Comparison of ENCODE assay signal across 9 mouse cellular contexts in genomic region chr19:45283302-45283701, GRCm38 (mm10). TPM values are rescaled to one million over a fixed set of nuclear protein-coding genes. Genes with fewer than 3 reads are reported as not detected.
DNase-seq lines count a peak whose midpoint lies in the region; ATAC-seq and TF ChIP-seq lines count a peak whose summit lies in the region.
"Had no signal": no experiment of that assay in that cellular context is flagged by ENCODE, and none has a peak within 500 bp of the region (broad histone marks: within the 10 kb centered on the region; RNA-seq: fewer than 3 reads in every experiment).

No protein-coding gene starts in this region.

- ATAC-seq in hindbrain, embryonic 16.5 days, result no peak
- no peak for ATAC-seq in liver, postnatal 0 days

- no peak overlapping the region for H3K4me3 ChIP-seq in CH12.LX (replicated peaks in 1 of 3; ENCODE audit: low read depth in 2 of 3, low read length in 2 of 3, poor library complexity in 1 of 3)
- H3K4me3 ChIP-seq in hindbrain, embryonic 16.5 days (ENCODE audit: low read length), result no peak overlapping the region
- H3K4me3 ChIP-seq in liver, postnatal 0 days (ENCODE audit: low read depth, low read length), result no peak overlapping the region

- H3K9me3 ChIP-seq in CH12.LX (replicated peaks; ENCODE audit: low read length), result no peaks in the 10 kb centered on the region
- H3K9me3 ChIP-seq in hindbrain, embryonic 16.5 days (ENCODE audit: control insufficient read depth, low read length), result no peaks in the 10 kb centered on the region
- no peaks in the 10 kb centered on the region for H3K9me3 ChIP-seq in liver, postnatal 0 days (ENCODE audit: low read length)

- in situ Hi-C loops in CH12.LX (cut with MboI; ENCODE audit: low pct_ligation_motif_present, low pct_unique_long_range_greater_than_20kb, low sequenced_read_pairs), result no loop called here

- TF ChIP-seq EP300 in CH12.LX (IDR thresholded peaks at IDR 0.05; ENCODE audit: low read length), result no peak
- TF ChIP-seq EP300 in liver, postnatal 0 days (IDR thresholded peaks at IDR 0.05; ENCODE audit: low read depth), result no peak

- H3K4me1 ChIP-seq in CH12.LX (ENCODE audit: control insufficient read depth in 1 of 2, insufficient read depth in 2 of 2), result no peaks in the 10 kb centered on the region; a peak in 1 of 4 replicates
- H3K4me1 ChIP-seq in hindbrain, embryonic 16.5 days (ENCODE audit: control insufficient read depth, insufficient read depth, low read depth, low read length), result no peaks in the 10 kb centered on the region
- no peaks in the 10 kb centered on the region for H3K4me1 ChIP-seq in liver, postnatal 0 days (ENCODE audit: insufficient read depth)

- no peak overlapping the region for H3K27ac ChIP-seq in CH12.LX (ENCODE audit: insufficient read depth, low read depth)
- H3K27ac ChIP-seq in hindbrain, embryonic 16.5 days (ENCODE audit: low read depth, low read length), result no peak overlapping the region
- H3K27ac ChIP-seq in liver, postnatal 0 days (ENCODE audit: low read depth), result no peak overlapping the region

- no peak for TF ChIP-seq POLR2A in CH12.LX (IDR thresholded peaks at IDR 0.05; ENCODE audit: low read depth, low read length)

- H3K36me3 ChIP-seq in CH12.LX (replicated peaks in 1 of 2; ENCODE audit: control insufficient read depth in 1 of 2, insufficient read depth in 1 of 2, low read length in 1 of 2), result no peaks in the 10 kb centered on the region
- H3K36me3 ChIP-seq in hindbrain, embryonic 16.5 days (ENCODE audit: control insufficient read depth, insufficient read depth, low read length), result no peaks in the 10 kb centered on the region
- H3K36me3 ChIP-seq in liver, postnatal 0 days (replicated peaks; ENCODE audit: insufficient read depth, low read length), result no peaks in the 10 kb centered on the region

- no peak overlapping the region for H3K9ac ChIP-seq in CH12.LX (ENCODE audit: insufficient read depth, low read depth)
- H3K9ac ChIP-seq in hindbrain, embryonic 16.5 days (ENCODE audit: low read depth, low read length), result no peak overlapping the region
- no peak overlapping the region for H3K9ac ChIP-seq in liver, postnatal 0 days (replicated peaks)

- H3K79me2 ChIP-seq in CH12.LX (replicated peaks; ENCODE audit: control insufficient read depth, extremely low read depth, insufficient read depth, poor library complexity, severe bottlenecking), result no peaks in the 10 kb centered on the region

- peaks cover 2% of the 10 kb centered on the region for H3K27me3 ChIP-seq in CH12.LX (replicated peaks)
- H3K27me3 ChIP-seq in hindbrain, embryonic 16.5 days (replicated peaks; ENCODE audit: control insufficient read depth, insufficient read depth, low read length), result no peaks in the 10 kb centered on the region; the same call in 1 of the 2 replicates
- peaks cover 8% of the 10 kb centered on the region; the same call in 1 of the 2 replicates for H3K27me3 ChIP-seq in liver, postnatal 0 days (ENCODE audit: insufficient read depth, low read length)

- TF ChIP-seq CTCF in CH12.LX (conservative IDR thresholded peaks at IDR 0.05 in 1 of 2, IDR thresholded peaks at IDR 0.05 in 1 of 2; ENCODE audit: low read depth in 2 of 2, low read length in 2 of 2), result peak; percentile 34 to 77
- peak; percentile 71 for TF ChIP-seq CTCF in liver, postnatal 0 days (IDR thresholded peaks at IDR 0.05; ENCODE audit: low read depth)

- H3K4me2 ChIP-seq in CH12.LX (ENCODE audit: insufficient read depth, low read depth, poor library complexity, severe bottlenecking), result no peak overlapping the region
- H3K4me2 ChIP-seq in hindbrain, embryonic 16.5 days (ENCODE audit: low read length), result 0 out of 2 replicates have a peak overlapping the region, but pooled peaks have one; percentile 7
- H3K4me2 ChIP-seq in liver, postnatal 0 days (ENCODE audit: low read depth, low read length), result no peak overlapping the region

- WGBS in hindbrain, embryonic 16.5 days, result 11% methylated on average over 10 of the region's 10 CpGs
- WGBS in liver, postnatal 0 days (ENCODE audit: insufficient replicate concordance), result 6% methylated on average over 10 of the region's 10 CpGs

- DNase-seq in CH12.LX (ENCODE audit: extremely low read depth), result peak; percentile 34
- DNase-seq in NIH3T3 (ENCODE audit: low read depth), result peak; percentile 71
- DNase-seq in cerebellum, postnatal 14 days, result peak; percentile 87 to 92
- peak; percentile 53 to 54 for DNase-seq in gastrocnemius, adult 8-10 months (ENCODE audit: low spot score in 2 of 2)
- peak; percentile 51 for DNase-seq in liver, postnatal 0 days
- DNase-seq in right cerebral cortex, postnatal 10 days (ENCODE audit: low spot score in 2 of 2), result peak; percentile 59 to 78

- dilution Hi-C loops in CH12.LX (cut with MboI; ENCODE audit: extremely low pct_ligation_motif_present, extremely low pct_unique_long_range_greater_than_20kb, low sequenced_read_pairs), result no loop called here

- TF ChIP-seq RAD21 in CH12.LX (IDR thresholded peaks at IDR 0.05; ENCODE audit: low read depth, low read length), result peak; percentile 27

TF ChIP-seq in CH12.LX, 34 proteins besides CTCF, POLR2A, EP300 and RAD21:
- TF ChIP-seq POLR2AphosphoS2 (IDR thresholded peaks at IDR 0.05; ENCODE audit: low read depth, low read length), result no peak
- TF ChIP-seq MEF2A (IDR thresholded peaks at IDR 0.05; ENCODE audit: borderline replicate concordance, low read depth, low read length), result no peak
- no peak for TF ChIP-seq MYC (IDR thresholded peaks at IDR 0.05; ENCODE audit: low read depth, low read length)
- TF ChIP-seq SMC3 (IDR thresholded peaks at IDR 0.05; ENCODE audit: low read depth, low read length), result peak; percentile 73
- TF ChIP-seq USF2 (conservative IDR thresholded peaks at IDR 0.05; ENCODE audit: low read depth, low read length), result no peak

RNA-seq across cellular contexts. Expression of gene Lbx1, which starts 47.7 kb away (rescaled TPM):
- total RNA-seq in CH12.LX (2012; rRNA removed) (not detected in 2 replicates), CH12.LX (2014; rRNA removed) (not detected in 2 replicates)
- not detected in 2 replicates for polyA plus RNA-seq in CH12.LX (2012; ENCODE audit: insufficient read length, low read depth)
- 10 to 100 TPM; 59.4 to 70.9 (median 64.3) TPM for total RNA-seq in gastrocnemius, adult 8-10 months (2022)
- polyA plus RNA-seq in hindbrain, embryonic 16.5 days (2015; fragmentation: Nextera tagmentation; extraction: Ambion mirVana), result 6.9 and 7.3 TPM in 2 replicates
- polyA plus RNA-seq in liver, postnatal 0 days (2015; fragmentation: Nextera tagmentation; extraction: Ambion mirVana), result 0.04 TPM in 1 of 2 replicates, not detected in the other
- total RNA-seq: left cerebral cortex, adult 8-10 months had no signal
- polyA plus RNA-seq: stomach, embryonic 16.5 days had no signal

Comparison
In these comparisons a context has a peak if more than half of its experiments do, and no peak if none do; other contexts are left out.
1. DNase-seq: peak in every context shown above with its lines; median percentile 90 in cerebellum, postnatal 14 days; 71 in NIH3T3; 68 in right cerebral cortex, postnatal 10 days; 54 in gastrocnemius, adult 8-10 months; 51 in liver, postnatal 0 days; 34 in CH12.LX.